Mouse (Mus musculus): ENCODE data around the gene Wipf3. TPM values are rescaled to one million over a fixed set of nuclear protein-coding genes. Genes with fewer than 3 reads are reported as not detected.

Wipf3 gene
- polyA plus RNA-seq, 1 experiment from 2014 or later = 4.4 TPM

Other genes with a start within 250 kb of the Wipf3 start
- 14.4 and 17.7 TPM in 2 replicates for gene Prr15, start 103.8 kb upstream of the Wipf3 start, polyA plus RNA-seq (2015; fragmentation: Nextera tagmentation; extraction: Ambion mirVana)
- gene Scrn1, start 136.9 kb downstream of the Wipf3 start, polyA plus RNA-seq (2015; fragmentation: Nextera tagmentation; extraction: Ambion mirVana) = 9.5 and 13.0 TPM in 2 replicates
- 6.4 and 7.5 TPM in 2 replicates for gene Plekha8, start 165.5 kb downstream of the Wipf3 start, polyA plus RNA-seq (2015; fragmentation: Nextera tagmentation; extraction: Ambion mirVana)
- 24.0 and 24.1 TPM in 2 replicates for gene Fkbp14, start 167.7 kb downstream of the Wipf3 start, polyA plus RNA-seq (2015; fragmentation: Nextera tagmentation; extraction: Ambion mirVana)

Measured in heart, embryonic 13.5 days (tissue).